Mouse (Mus musculus): Measurements from ENCODE around the gene Cacul1.

GRCm38 (mm10) chr19:60485261-60485660, 95.6 kb downstream of the Cacul1 start:
- TF ChIP-seq CTCF (IDR thresholded peaks at IDR 0.05; ENCODE audit: insufficient read depth, low read depth, low read length) (no peak), POLR2A (IDR thresholded peaks at IDR 0.05; ENCODE audit: insufficient read depth, low read depth, low read length) (no peak)

Measured in olfactory bulb, adult 2 months (tissue).